Mouse (Mus musculus) midbrain, embryonic 16.5 days (tissue): ENCODE data around the gene Trim37. TPM values are rescaled to one million over a fixed set of nuclear protein-coding genes. Genes with fewer than 3 reads are reported as not detected.

Source experiments
- ATAC-seq: fragments of 200-750 bp; cut with Nextera tagmentation; 2 replicates; pipeline ENCODE4 v1.8.0; 2017; ENCODE audit warnings: moderate TSS enrichment
- H3K27ac ChIP-seq: fragments of 300-500 bp; sonication (generic); 2 replicates; pipeline ENCODE4 v1.5.1; 2014; ENCODE audit warnings: mild to moderate bottlenecking, low read length, mixed read lengths
- H3K27me3 ChIP-seq: fragments of 300-500 bp; sonication (generic); 2 replicates; pipeline ENCODE4 v1.6.1; 2014; ENCODE audit warnings: low read depth, low read length, mixed read lengths; ENCODE audit not compliant: control insufficient read depth, insufficient read depth
- H3K36me3 ChIP-seq: fragments of 300-500 bp; sonication (generic); 2 replicates; pipeline ENCODE4 v1.6.1; 2014; ENCODE audit warnings: mild to moderate bottlenecking, low read length, moderate library complexity, mixed read lengths; ENCODE audit not compliant: control insufficient read depth, insufficient read depth
- H3K4me1 ChIP-seq: fragments of 300-500 bp; sonication (generic); 2 replicates; pipeline ENCODE4 v1.6.1; 2014; ENCODE audit warnings: mild to moderate bottlenecking, low read length, mixed read lengths; ENCODE audit not compliant: control insufficient read depth, insufficient read depth
- H3K4me2 ChIP-seq: fragments of 300-500 bp; sonication (generic); 2 replicates; pipeline ENCODE4 v1.6.1; 2014; ENCODE audit warnings: mild to moderate bottlenecking, low read length, mixed read lengths
- H3K4me3 ChIP-seq: fragments of 300-500 bp; sonication (generic); 2 replicates; pipeline ENCODE4 v1.5.1; 2014; ENCODE audit warnings: low read depth, mild to moderate bottlenecking, low read length, moderate library complexity, mixed read lengths
- H3K9ac ChIP-seq: fragments of 300-500 bp; sonication (generic); 2 replicates; pipeline ENCODE4 v1.6.1; 2014; ENCODE audit warnings: low read depth, low read length, mixed read lengths
- H3K9me3 ChIP-seq: fragments of 300-500 bp; sonication (generic); replicated peaks from 2 replicates; pipeline ENCODE4 v1.6.1; 2014; ENCODE audit warnings: mild to moderate bottlenecking, low read length, mixed read lengths; ENCODE audit not compliant: control insufficient read depth, poor library complexity, severe bottlenecking
- whole genome bisulfite sequencing: fragments of 180-500 bp; shearing (Covaris S2); extraction: QIAGEN DNeasy Blood & Tissue Kit; methylation state at CpG from one replicate; pipeline ENCODE4 v1.1.7; 2014; 5-methylcytosine and 5-hydroxymethylcytosine counted together
- polyA plus RNA-seq: library from polyadenylated mRNA; unstranded; fragments of >200 nt; fragmentation: Nextera tagmentation; extraction: Ambion mirVana; gene quantifications from 2 replicates; pipeline ENCODE4 v1.2.1, GENCODE M21; 2015

The Trim37 gene
- polyA plus RNA-seq, 1 experiment from 2014 or later = 89.6 TPM

GRCm38 (mm10) chr11:87175031-87175430, 48.2 kb downstream of the Trim37 start:
- H3K4me1 ChIP-seq = no peaks in the 10 kb centered on the region
- H3K9me3 ChIP-seq = no peaks in the 10 kb centered on the region
- no peaks in the 10 kb centered on the region for H3K27me3 ChIP-seq
- H3K4me2 ChIP-seq = no peak overlapping the region
- no peak overlapping the region for H3K27ac ChIP-seq
- ATAC-seq = no peak
- H3K4me3 ChIP-seq = no peak overlapping the region
- no peak overlapping the region for H3K9ac ChIP-seq
- H3K36me3 ChIP-seq = peaks cover 4% of the 10 kb centered on the region; the same call in 1 of the 2 replicates
- 100% methylated on average over 4 of the region's 4 CpGs for WGBS

- WGBS = 88% methylated on average over 5 of the region's 5 CpGs
- Histone ChIP-seq H3K27ac (no peak overlapping the region), H3K4me3 (no peak overlapping the region), H3K4me1 (no peaks in the 10 kb centered on the region), H3K36me3 (peaks cover 7% of the 10 kb centered on the region; the same call in 1 of the 2 replicates), H3K27me3 (no peaks in the 10 kb centered on the region), H3K9me3 (no peaks in the 10 kb centered on the region), H3K9ac (no peak overlapping the region), H3K4me2 (no peak overlapping the region)
- no peak for ATAC-seq
These were observed 85.4 kb downstream of the Trim37 start for GRCm38 (mm10) chr11:87212313-87212712.

GRCm38 (mm10) chr11:87222686-87223085, 95.8 kb downstream of the Trim37 start:
- H3K4me3 ChIP-seq = no peak overlapping the region
- no peaks in the 10 kb centered on the region for H3K9me3 ChIP-seq
- no peak for ATAC-seq
- H3K36me3 ChIP-seq = peaks cover 9% of the 10 kb centered on the region; the same call in 1 of the 2 replicates
- no peaks in the 10 kb centered on the region for H3K27me3 ChIP-seq
- no peak overlapping the region for H3K9ac ChIP-seq
- 91% methylated on average over 3 of the region's 3 CpGs for WGBS
- H3K4me1 ChIP-seq = no peaks in the 10 kb centered on the region
- H3K4me2 ChIP-seq = no peak overlapping the region
- H3K27ac ChIP-seq = no peak overlapping the region

- WGBS = 83% methylated on average over 5 of the region's 5 CpGs
- H3K36me3 ChIP-seq = peaks cover 15% of the 10 kb centered on the region
These were observed 100.2 kb downstream of the Trim37 start for GRCm38 (mm10) chr11:87227056-87227455.

GRCm38 (mm10) chr11:87233377-87233776, 106.5 kb downstream of the Trim37 start:
- ATAC-seq = no peak
- Histone ChIP-seq H3K9me3 (no peaks in the 10 kb centered on the region), H3K4me2 (no peak overlapping the region), H3K4me1 (no peaks in the 10 kb centered on the region), H3K4me3 (no peak overlapping the region), H3K9ac (no peak overlapping the region), H3K27me3 (no peaks in the 10 kb centered on the region), H3K27ac (no peak overlapping the region), H3K36me3 (peaks cover 10% of the 10 kb centered on the region; the same call in 1 of the 2 replicates)
- 88% methylated on average over 5 of the region's 5 CpGs for WGBS

More at GRCm38 (mm10) chr11:87227056-87227455, 100.2 kb downstream of the Trim37 start:
- Histone ChIP-seq H3K4me2 (no peak overlapping the region), H3K9me3 (no peaks in the 10 kb centered on the region), H3K9ac (no peak overlapping the region), H3K27ac (no peak overlapping the region), H3K4me1 (no peaks in the 10 kb centered on the region), H3K4me3 (no peak overlapping the region), H3K27me3 (no peaks in the 10 kb centered on the region)
- no peak for ATAC-seq

GRCm38 (mm10) chr11:87234743-87235485, 108.0 kb downstream of the Trim37 start:
- WGBS = 96% methylated on average over 12 of the region's 12 CpGs
- H3K9me3 ChIP-seq = no peaks in the 10 kb centered on the region
- no peaks in the 10 kb centered on the region for H3K4me1 ChIP-seq
- H3K27ac ChIP-seq = no peak overlapping the region
- H3K36me3 ChIP-seq = peaks cover 7% of the 10 kb centered on the region; the same call in 1 of the 2 replicates
- ATAC-seq = no peak
- H3K9ac ChIP-seq = no peak overlapping the region
- H3K4me3 ChIP-seq = no peak overlapping the region
- H3K27me3 ChIP-seq = no peaks in the 10 kb centered on the region
- no peak overlapping the region for H3K4me2 ChIP-seq

GRCm38 (mm10) chr11:87235486-87235872, 108.6 kb downstream of the Trim37 start:
- Histone ChIP-seq H3K4me3 (no peak overlapping the region), H3K9ac (no peak overlapping the region), H3K27me3 (no peaks in the 10 kb centered on the region), H3K36me3 (peaks cover 7% of the 10 kb centered on the region; the same call in 1 of the 2 replicates), H3K4me1 (no peaks in the 10 kb centered on the region), H3K9me3 (no peaks in the 10 kb centered on the region), H3K27ac (no peak overlapping the region), H3K4me2 (no peak overlapping the region)
- WGBS = 82% methylated on average over 5 of the region's 5 CpGs
- no peak for ATAC-seq

- Histone ChIP-seq H3K9me3 (no peaks in the 10 kb centered on the region), H3K27me3 (no peaks in the 10 kb centered on the region), H3K27ac (no peak overlapping the region), H3K4me2 (no peak overlapping the region), H3K9ac (no peak overlapping the region), H3K4me3 (no peak overlapping the region), H3K4me1 (no peaks in the 10 kb centered on the region), H3K36me3 (no peaks in the 10 kb centered on the region; the same call in 1 of the 2 replicates)
- 79% methylated on average over 7 of the region's 7 CpGs for WGBS
- ATAC-seq = no peak
These were observed 112.1 kb downstream of the Trim37 start for GRCm38 (mm10) chr11:87238891-87239530.
